Mouse (Mus musculus): ENCODE results near the gene Ttll8. TPM values are rescaled to one million over a fixed set of nuclear protein-coding genes. Genes with fewer than 3 reads are reported as not detected.
A peak's percentile ranks its signal among the peaks of the same experiment; 100 is the strongest.

Ttll8 gene
- total RNA-seq, 2 experiments from 2014 or later = 1.5 to 2.0 TPM

DNA sequence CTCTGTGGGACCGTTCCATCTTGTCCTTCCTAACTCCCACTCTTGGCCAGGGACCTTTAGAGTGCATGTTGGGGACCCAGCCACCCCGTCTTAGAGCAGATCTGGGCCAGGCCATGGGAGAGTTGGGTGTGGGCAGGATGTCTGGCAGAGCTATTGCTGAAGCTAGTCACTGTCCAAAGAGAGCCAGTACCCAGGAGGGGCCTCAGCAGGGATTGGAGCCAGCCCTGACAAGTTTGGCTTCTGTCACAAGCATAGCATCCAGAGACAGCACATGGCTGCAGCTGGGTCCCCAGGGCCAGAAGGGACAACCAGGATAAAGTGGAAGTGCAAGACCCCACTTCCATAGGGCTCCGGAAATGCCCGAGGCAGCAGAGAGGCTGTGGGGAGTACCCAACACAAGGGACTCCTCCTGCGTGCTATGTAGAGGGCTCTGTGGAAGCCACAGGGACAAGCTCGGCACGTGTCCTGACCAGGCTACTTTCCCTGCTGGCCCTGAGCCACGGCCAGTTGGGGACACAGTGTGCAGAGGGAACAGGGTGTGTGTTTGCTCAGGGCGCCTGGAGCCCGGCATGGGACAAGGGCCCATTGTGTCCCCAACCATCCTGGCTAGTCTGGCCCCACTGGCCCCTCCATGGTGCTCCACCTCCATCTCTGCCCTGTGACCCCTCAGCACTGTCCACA is 103.9 kb downstream of the Ttll8 start:
- peak overlapping the region; percentile 91 for H3K27ac ChIP-seq
- peak; percentile 77 to 82 for DNase-seq (ENCODE audit: low spot score in 2 of 2)
- no peak overlapping the region for H3K4me3 ChIP-seq
- TF ChIP-seq CTCF (conservative IDR thresholded peaks at IDR 0.05) = no peak

DNA sequence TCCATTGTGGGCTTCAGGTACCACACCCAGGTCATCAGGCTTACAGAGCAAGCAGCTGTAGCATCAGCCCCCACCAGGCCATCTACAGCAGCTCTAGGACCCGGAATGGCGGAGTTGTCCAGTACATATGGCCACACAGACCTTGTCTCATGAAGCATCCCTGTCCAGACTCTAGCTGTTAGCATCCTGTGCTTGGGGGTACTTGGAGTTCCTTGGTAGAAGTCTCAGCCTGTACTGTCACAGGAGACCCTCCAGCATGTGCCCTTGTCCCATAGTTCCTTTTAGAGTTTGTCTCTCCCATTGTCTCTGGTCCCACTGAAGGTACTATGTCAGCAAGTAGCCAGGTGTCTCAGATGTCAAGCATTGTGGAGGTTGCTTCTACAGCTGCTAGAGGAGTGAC is 104.6 kb downstream of the Ttll8 start:
- no peak for TF ChIP-seq CTCF (conservative IDR thresholded peaks at IDR 0.05)
- Histone ChIP-seq H3K27ac (peak overlapping the region; percentile 91), H3K4me3 (no peak overlapping the region)
- DNase-seq (ENCODE audit: low spot score in 2 of 2) = no peak

DNA sequence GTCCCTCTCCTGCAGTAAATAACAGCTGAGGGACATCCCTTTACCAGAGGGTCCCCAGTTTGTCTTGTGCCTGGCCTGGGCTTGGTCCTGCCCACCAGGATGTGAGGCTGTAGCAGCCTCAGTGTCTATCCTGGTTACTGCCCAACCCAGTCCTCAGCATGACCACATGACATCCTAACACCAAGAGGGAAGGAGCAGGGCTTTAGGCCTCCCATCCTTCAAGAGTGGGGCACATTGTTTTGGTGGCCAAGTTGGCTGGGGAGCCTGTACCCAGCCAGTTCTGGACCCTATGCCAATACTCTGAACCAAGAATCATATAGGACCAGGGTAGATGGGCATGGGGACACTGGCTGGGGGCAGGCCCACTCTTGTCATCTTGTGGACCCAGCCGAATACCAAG is 105.6 kb downstream of the Ttll8 start:
- H3K27ac ChIP-seq = peak overlapping the region; percentile 91; the same call in 1 of the 2 replicates
- TF ChIP-seq CTCF (conservative IDR thresholded peaks at IDR 0.05) = no peak
- DNase-seq (ENCODE audit: low spot score in 2 of 2) = no peak
- H3K4me3 ChIP-seq = no peak overlapping the region

DNA sequence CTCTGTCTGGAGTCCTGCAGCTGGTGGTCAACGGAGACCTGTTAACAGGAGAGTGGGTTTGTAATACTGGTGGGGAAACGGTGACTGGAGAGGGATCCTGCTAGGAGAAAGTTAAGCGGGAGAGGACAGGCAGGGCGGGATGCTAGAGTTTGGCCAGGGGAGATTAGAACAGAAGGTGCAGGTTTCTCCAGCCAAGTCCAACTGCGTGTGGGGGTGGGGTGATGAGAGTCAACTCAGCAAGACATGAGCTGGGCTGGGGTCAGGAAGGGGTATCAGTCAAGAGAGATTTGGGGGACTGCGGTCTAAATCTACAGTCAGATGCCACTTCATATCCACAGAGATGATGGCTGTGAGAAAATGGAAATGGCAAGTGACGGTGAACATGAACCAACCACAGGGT is 109.3 kb downstream of the Ttll8 start:
- no peak for DNase-seq (ENCODE audit: low spot score in 2 of 2)
- TF ChIP-seq CTCF (conservative IDR thresholded peaks at IDR 0.05) = no peak
- H3K4me3 ChIP-seq = no peak overlapping the region
- H3K27ac ChIP-seq = no peak overlapping the region

DNA sequence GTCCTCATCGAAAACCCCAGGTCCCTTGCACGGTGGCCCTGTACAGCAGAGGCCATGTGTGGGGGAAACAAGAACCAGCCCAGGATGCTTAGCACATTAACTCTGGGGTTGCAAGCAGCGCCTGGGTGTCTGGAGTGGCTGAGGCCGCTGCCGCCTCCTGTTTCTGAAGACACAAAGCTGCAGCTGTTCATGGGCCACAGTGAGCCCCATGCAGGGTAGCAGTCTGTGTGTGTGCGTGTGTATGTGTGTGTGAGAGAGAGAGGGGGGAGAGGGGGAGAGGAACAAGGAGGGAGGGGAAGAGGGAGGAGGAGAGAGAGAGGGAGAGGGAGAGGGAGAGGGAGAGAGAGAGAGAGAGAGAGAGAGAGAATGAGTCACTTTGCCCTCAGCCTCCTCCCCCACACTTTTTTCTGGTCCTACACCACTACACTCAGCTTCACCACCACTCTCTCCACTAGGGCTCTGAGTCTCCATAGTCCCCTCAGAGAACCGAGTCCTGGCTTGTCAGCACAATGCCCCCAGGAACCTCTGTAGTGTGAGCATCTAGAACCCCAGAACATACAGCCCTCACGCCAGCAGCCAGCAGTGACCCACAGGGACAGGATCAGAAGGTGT is 110.6 kb downstream of the Ttll8 start:
- Histone ChIP-seq H3K27ac (peak overlapping the region; percentile 64), H3K4me3 (no peak overlapping the region)
- no peak for DNase-seq (ENCODE audit: low spot score in 2 of 2)
- no peak for TF ChIP-seq CTCF (conservative IDR thresholded peaks at IDR 0.05)

DNA sequence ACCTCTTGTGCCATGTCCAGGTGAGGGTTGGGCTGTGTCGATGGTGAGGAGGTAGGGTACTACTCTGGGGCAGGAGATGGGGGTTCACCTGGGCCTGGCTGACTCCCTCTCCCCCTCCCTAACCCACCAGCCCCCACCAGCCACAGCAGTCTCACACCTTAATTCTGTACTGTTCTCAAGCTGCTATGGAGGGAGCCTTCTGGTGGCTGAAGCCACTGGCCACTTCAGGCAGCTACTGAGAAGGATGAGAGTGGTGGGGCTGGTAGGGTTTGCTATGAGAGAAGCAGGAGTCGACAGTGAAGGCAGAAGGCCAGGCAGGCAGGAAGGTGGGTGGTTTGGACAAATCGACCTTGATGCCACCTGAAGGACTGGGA is 111.9 kb downstream of the Ttll8 start:
- TF ChIP-seq CTCF (conservative IDR thresholded peaks at IDR 0.05) = no peak
- DNase-seq (ENCODE audit: low spot score in 2 of 2) = no peak
- H3K4me3 ChIP-seq = no peak overlapping the region
- H3K27ac ChIP-seq = peak overlapping the region; percentile 64

DNA sequence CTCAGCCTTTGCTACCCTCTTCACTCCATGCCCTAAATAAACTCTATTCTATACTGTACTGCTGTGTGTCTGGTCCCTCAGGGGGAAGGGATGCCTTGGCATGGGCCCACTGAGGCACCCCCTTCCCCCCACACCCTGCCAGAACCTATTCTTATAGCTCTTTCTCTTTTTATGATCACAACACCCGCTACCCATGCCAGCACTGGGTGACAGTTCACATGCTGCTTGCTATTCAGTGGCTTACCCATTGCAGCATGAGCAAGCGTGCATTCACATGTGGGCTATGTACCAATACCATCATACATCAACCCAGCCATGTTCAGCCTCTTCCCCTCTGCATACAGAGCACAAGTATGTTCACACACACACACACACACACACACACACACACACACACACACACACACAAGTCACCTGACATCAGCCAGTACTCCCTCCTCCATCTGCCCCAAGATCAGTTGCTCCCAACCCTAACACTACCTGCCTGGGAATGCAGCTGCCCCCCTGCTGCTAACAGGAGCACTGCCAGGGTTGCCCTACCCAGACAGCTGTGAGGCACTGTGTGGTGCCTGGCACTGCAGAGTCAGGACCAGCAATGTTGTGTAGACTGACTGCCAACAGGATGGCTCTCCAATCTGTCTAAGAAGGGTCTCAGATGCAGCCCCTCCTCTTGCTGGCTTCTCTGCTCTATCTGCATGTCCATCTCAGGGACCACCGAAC is 112.5 kb downstream of the Ttll8 start:
- peak overlapping the region; percentile 64 for H3K27ac ChIP-seq
- no peak overlapping the region for H3K4me3 ChIP-seq
- no peak for TF ChIP-seq CTCF (conservative IDR thresholded peaks at IDR 0.05)
- no peak for DNase-seq (ENCODE audit: low spot score in 2 of 2)

DNA sequence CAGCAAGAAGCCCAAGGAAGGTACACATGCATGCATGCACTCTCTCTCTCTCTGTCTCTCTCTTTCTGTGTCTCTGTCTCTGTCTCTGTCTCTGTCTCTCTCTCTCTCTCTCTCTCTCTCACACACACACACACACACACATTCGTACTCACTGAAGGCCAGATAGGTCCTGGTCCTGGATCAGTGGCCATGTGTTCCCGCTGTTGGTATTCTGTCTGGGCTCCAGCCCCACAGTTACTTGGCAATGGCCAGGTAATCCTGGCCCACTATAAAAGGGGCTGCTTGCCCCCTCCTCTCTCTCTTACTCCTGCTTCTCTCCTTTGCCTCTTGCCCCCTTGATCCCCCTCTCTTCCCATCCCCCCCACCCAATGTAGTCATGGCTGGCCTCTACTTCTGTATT is 113.1 kb downstream of the Ttll8 start:
- no peak for DNase-seq (ENCODE audit: low spot score in 2 of 2)
- H3K27ac ChIP-seq = peak overlapping the region; percentile 39; the same call in 1 of the 2 replicates

More for the DNA sequence above, 113.1 kb downstream of the Ttll8 start:
- H3K4me3 ChIP-seq = no peak overlapping the region
- no peak for TF ChIP-seq CTCF (conservative IDR thresholded peaks at IDR 0.05)

Other genes starting within 250 kb of the Ttll8 start
- 10 to 100 TPM; 52.5 to 60.6 TPM for gene Brd1, start 220.2 kb downstream of the Ttll8 start, total RNA-seq (2021)
- 1 to 10 TPM; 9.1 to 9.4 TPM for gene Zbed4, start 202.8 kb downstream of the Ttll8 start, total RNA-seq (2021)
- 10 to 100 TPM; 10.1 to 13.3 TPM for gene Alg12, start 135.1 kb downstream of the Ttll8 start, total RNA-seq (2021)
- 10 to 100 TPM; 21.4 to 26.5 TPM for gene Creld2, start 134.8 kb downstream of the Ttll8 start, total RNA-seq (2021)
- 10 to 100 TPM; 29.9 to 37.9 TPM for gene Pim3, start 92.2 kb downstream of the Ttll8 start, total RNA-seq (2021)
- gene Mlc1, start 24.6 kb upstream of the Ttll8 start, total RNA-seq (2021) = 100 to 1,000 TPM; 114 to 116 TPM
- not detected for gene Mov10l1, start 28.5 kb upstream of the Ttll8 start, total RNA-seq (2021)
- 100 to 1,000 TPM; 159 to 177 TPM for gene Panx2, start 105.3 kb upstream of the Ttll8 start, total RNA-seq (2021)
- gene Trabd, start 120.7 kb upstream of the Ttll8 start, total RNA-seq (2021) = 10 to 100 TPM; 21.4 to 24.2 TPM
- 10 to 100 TPM; 21.2 to 22.0 TPM for gene Selenoo, start 134.7 kb upstream of the Ttll8 start, total RNA-seq (2021)
- gene Tubgcp6, start 168.7 kb upstream of the Ttll8 start, total RNA-seq (2021) = 10 to 100 TPM; 31.0 to 31.5 TPM
- 10 to 100 TPM; 16.3 to 17.9 TPM for gene Hdac10, start 174.3 kb upstream of the Ttll8 start, total RNA-seq (2021)
- gene Mapk12, start 186.3 kb upstream of the Ttll8 start, total RNA-seq (2021) = 1 to 10 TPM; 4.4 to 5.6 TPM
- gene Mapk11, start 195.2 kb upstream of the Ttll8 start, total RNA-seq (2021) = 10 to 100 TPM; 21.6 to 25.8 TPM
- 10 to 100 TPM; 49.7 to 59.1 TPM for gene Plxnb2, start 226.4 kb upstream of the Ttll8 start, total RNA-seq (2021)
- gene Dennd6b, start 242.1 kb upstream of the Ttll8 start, total RNA-seq (2021) = 10 to 100 TPM; 39.6 to 41.5 TPM